Mouse (Mus musculus): ENCODE data around the gene Srcap. TPM values are rescaled to one million over a fixed set of nuclear protein-coding genes. Genes with fewer than 3 reads are reported as not detected.
A peak's percentile ranks its signal among the peaks of the same experiment; 100 is the strongest.
"Not testable (repeated sequence)": the region's sequence is repeated elsewhere in the genome, so short reads cannot be mapped to it uniquely, and the experiment has no call there.

The Srcap gene
- polyA plus RNA-seq, 1 experiment, result 24.1 TPM

GRCm38 (mm10) chr7:127497382-127497781 lies 14.4 kb upstream of the Srcap start:
- no peak for TF ChIP-seq MAX (IDR thresholded peaks at IDR 0.05)
- TF ChIP-seq CTCF (IDR thresholded peaks at IDR 0.05; ENCODE audit: control insufficient read depth, insufficient read depth, insufficient read length), result no peak
- no peak for TF ChIP-seq USF1 (IDR thresholded peaks at IDR 0.05; ENCODE audit: low read depth)
- TF ChIP-seq FOSL1 (IDR thresholded peaks at IDR 0.05; ENCODE audit: insufficient read depth, low read length, poor library complexity, severe bottlenecking), result no peak
- TF ChIP-seq MYOG (IDR thresholded peaks at IDR 0.05; ENCODE audit: control insufficient read depth, extremely low read depth, insufficient read length), result no peak
- no peak for TF ChIP-seq CEBPB (IDR thresholded peaks at IDR 0.05; ENCODE audit: low read depth)
- TF ChIP-seq MYOD1 (IDR thresholded peaks at IDR 0.05; ENCODE audit: control insufficient read depth, insufficient read length, low read depth), result no peak
- no peaks in the 10 kb centered on the region for H3K79me2 ChIP-seq (ENCODE audit: control insufficient read depth, insufficient read depth)
- H3K36me3 ChIP-seq (ENCODE audit: control insufficient read depth, insufficient read depth), result no peaks in the 10 kb centered on the region
- H3K27me3 ChIP-seq (ENCODE audit: control insufficient read depth, insufficient read depth, insufficient read length), result no peaks in the 10 kb centered on the region
- H3ac ChIP-seq (ENCODE audit: control insufficient read depth, insufficient read length, low read depth), result no peak overlapping the region
- H3K79me3 ChIP-seq (ENCODE audit: low read depth), result no peaks in the 10 kb centered on the region
- H3K4me3 ChIP-seq (ENCODE audit: insufficient read depth, poor library complexity, severe bottlenecking), result no peak overlapping the region

- Histone ChIP-seq H3K4me3 (ENCODE audit: insufficient read depth, poor library complexity, severe bottlenecking) (no peak overlapping the region), H3K36me3 (ENCODE audit: control insufficient read depth, insufficient read depth) (no peaks in the 10 kb centered on the region), H3ac (ENCODE audit: control insufficient read depth, insufficient read length, low read depth) (no peak overlapping the region), H3K79me2 (ENCODE audit: control insufficient read depth, insufficient read depth) (no peaks in the 10 kb centered on the region), H3K27me3 (ENCODE audit: control insufficient read depth, insufficient read depth, insufficient read length) (no peaks in the 10 kb centered on the region), H3K79me3 (ENCODE audit: low read depth) (no peaks in the 10 kb centered on the region)
- no peak for TF ChIP-seq CEBPB (IDR thresholded peaks at IDR 0.05; ENCODE audit: low read depth)
- no peak for TF ChIP-seq CTCF (IDR thresholded peaks at IDR 0.05; ENCODE audit: control insufficient read depth, insufficient read depth, insufficient read length)
- no peak for TF ChIP-seq MYOG (IDR thresholded peaks at IDR 0.05; ENCODE audit: control insufficient read depth, extremely low read depth, insufficient read length)
- TF ChIP-seq MYOD1 (IDR thresholded peaks at IDR 0.05; ENCODE audit: control insufficient read depth, insufficient read length, low read depth), result no peak
- no peak for TF ChIP-seq FOSL1 (IDR thresholded peaks at IDR 0.05; ENCODE audit: insufficient read depth, low read length, poor library complexity, severe bottlenecking)
- TF ChIP-seq MAX (IDR thresholded peaks at IDR 0.05), result no peak
- no peak for TF ChIP-seq USF1 (IDR thresholded peaks at IDR 0.05; ENCODE audit: low read depth)
Measured at GRCm38 (mm10) chr7:127498407-127498806, 13.4 kb upstream of the Srcap start.

GRCm38 (mm10) chr7:127508291-127508690 lies 3.5 kb upstream of the Srcap start:
- Histone ChIP-seq H3K79me2 (ENCODE audit: control insufficient read depth, insufficient read depth) (peaks cover 9% of the 10 kb centered on the region), H3K36me3 (ENCODE audit: control insufficient read depth, insufficient read depth) (no peaks in the 10 kb centered on the region), H3K79me3 (ENCODE audit: low read depth) (peaks cover 6% of the 10 kb centered on the region), H3K27me3 (ENCODE audit: control insufficient read depth, insufficient read depth, insufficient read length) (no peaks in the 10 kb centered on the region), H3K4me3 (ENCODE audit: insufficient read depth, poor library complexity, severe bottlenecking) (no peak overlapping the region), H3ac (ENCODE audit: control insufficient read depth, insufficient read length, low read depth) (no peak overlapping the region)
- TF ChIP-seq FOSL1 (IDR thresholded peaks at IDR 0.05; ENCODE audit: insufficient read depth, low read length, poor library complexity, severe bottlenecking) (no peak), CEBPB (IDR thresholded peaks at IDR 0.05; ENCODE audit: low read depth) (no peak), MYOD1 (IDR thresholded peaks at IDR 0.05; ENCODE audit: control insufficient read depth, insufficient read length, low read depth) (no peak), MAX (IDR thresholded peaks at IDR 0.05) (no peak), USF1 (IDR thresholded peaks at IDR 0.05; ENCODE audit: low read depth) (no peak), MYOG (IDR thresholded peaks at IDR 0.05; ENCODE audit: control insufficient read depth, extremely low read depth, insufficient read length) (no peak), CTCF (IDR thresholded peaks at IDR 0.05; ENCODE audit: control insufficient read depth, insufficient read depth, insufficient read length) (no peak)

DNA sequence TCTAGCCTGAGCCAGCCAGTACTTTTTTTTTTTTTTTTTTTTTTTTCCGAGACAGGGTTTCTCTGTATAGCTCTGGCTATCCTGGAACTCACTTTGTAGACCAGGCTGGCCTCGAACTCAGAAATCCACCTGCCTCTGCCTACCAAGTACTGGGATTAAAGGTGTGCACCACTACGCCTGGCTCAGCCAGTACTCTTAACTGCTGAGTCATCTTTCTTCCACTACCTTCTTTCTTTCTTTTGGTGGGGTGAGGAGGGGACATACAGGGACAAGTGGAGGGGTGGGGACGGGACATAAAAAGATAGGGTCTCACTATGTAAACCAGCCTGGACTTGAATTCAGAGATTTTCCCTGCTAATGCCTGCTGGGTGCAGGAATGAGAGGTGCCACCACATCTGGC lies 2.0 kb upstream of the Srcap start:
- not testable (repeated sequence) for H3K4me3 ChIP-seq (ENCODE audit: insufficient read depth, poor library complexity, severe bottlenecking); H3K27me3 ChIP-seq (ENCODE audit: control insufficient read depth, insufficient read depth, insufficient read length); H3ac ChIP-seq (ENCODE audit: control insufficient read depth, insufficient read length, low read depth)
- Histone ChIP-seq H3K79me3 (ENCODE audit: low read depth) (peaks cover 21% of the 10 kb centered on the region), H3K36me3 (ENCODE audit: control insufficient read depth, insufficient read depth) (peaks cover 12% of the 10 kb centered on the region), H3K79me2 (ENCODE audit: control insufficient read depth, insufficient read depth) (peaks cover 25% of the 10 kb centered on the region)

DNA sequence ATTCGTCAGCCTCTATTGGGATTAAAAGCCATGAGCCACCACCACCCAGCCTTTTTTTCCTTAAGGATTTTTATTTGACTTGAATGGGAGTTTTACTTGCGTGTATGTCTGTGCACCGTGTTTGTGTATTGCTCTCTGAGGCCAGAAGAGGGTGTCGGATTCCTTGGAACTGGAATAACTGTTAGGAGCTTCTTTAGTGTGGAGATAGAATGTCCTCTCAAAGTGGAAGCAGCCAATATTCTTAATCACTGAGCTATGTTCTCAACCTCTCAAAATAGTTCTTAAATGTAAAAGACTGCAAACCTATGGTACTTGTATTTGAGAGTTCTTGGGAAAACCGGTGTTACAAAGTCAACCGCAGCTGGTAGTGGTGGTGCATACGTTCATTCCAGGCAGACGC lies 542 bp upstream of the Srcap start:
- TF ChIP-seq MYOG (IDR thresholded peaks at IDR 0.05; ENCODE audit: control insufficient read depth, extremely low read depth, insufficient read length) (no peak), MYOD1 (IDR thresholded peaks at IDR 0.05; ENCODE audit: control insufficient read depth, insufficient read length, low read depth) (no peak)
- H3K27me3 ChIP-seq (ENCODE audit: control insufficient read depth, insufficient read depth, insufficient read length), result no peaks in the 10 kb centered on the region
- H3K79me3 ChIP-seq (ENCODE audit: low read depth), result peaks cover 33% of the 10 kb centered on the region
- peak overlapping the region; percentile 76 for H3K4me3 ChIP-seq (ENCODE audit: insufficient read depth, poor library complexity, severe bottlenecking)
- H3K36me3 ChIP-seq (ENCODE audit: control insufficient read depth, insufficient read depth), result peaks cover 26% of the 10 kb centered on the region
- H3K79me2 ChIP-seq (ENCODE audit: control insufficient read depth, insufficient read depth), result peaks cover 39% of the 10 kb centered on the region
- H3ac ChIP-seq (ENCODE audit: control insufficient read depth, insufficient read length, low read depth), result peak overlapping the region; percentile 49

DNA sequence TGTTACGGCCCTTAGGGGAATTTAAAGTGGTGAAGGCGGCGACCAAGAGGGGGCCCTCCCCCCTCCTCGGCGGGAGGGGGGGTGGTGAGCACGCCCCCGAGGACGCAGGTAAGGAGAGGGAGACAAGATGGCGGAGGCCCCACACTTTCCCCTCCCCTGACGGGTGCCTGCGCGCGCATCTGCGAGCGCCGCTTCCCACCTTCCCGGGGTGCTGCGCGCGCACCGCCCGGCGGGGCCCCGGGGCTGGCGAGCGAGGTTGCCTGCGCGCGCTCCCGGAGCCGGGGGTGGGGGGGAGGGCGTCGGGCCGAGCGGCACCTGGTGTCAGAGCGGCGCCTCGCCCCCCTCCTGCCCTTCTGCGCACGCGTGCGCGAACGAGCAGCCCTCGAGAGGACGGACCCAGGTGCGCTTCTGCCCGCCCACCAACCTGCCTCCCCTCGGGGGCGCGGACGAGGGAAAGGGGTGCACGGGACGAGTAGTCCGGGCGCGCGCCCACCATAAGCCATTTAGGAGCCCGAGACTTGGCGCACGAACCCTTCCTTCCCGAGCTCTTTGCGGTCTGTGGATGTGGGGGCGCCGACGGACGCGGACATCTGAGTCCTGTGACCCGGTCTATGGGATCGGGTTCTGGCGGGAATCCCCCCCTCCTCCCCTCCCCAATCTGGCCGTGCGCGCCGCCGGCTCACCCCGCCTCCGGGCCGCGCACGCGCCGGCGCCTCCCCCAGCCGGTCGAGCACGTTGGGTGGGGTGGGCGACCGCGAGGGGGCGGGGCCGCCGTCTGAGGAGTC lies 640 bp downstream of the Srcap start:
- peaks cover 50% of the 10 kb centered on the region for H3K79me2 ChIP-seq (ENCODE audit: control insufficient read depth, insufficient read depth)
- H3K79me3 ChIP-seq (ENCODE audit: low read depth), result peaks cover 41% of the 10 kb centered on the region
- no peak for TF ChIP-seq CEBPB (IDR thresholded peaks at IDR 0.05; ENCODE audit: low read depth)
- no peak for TF ChIP-seq USF1 (IDR thresholded peaks at IDR 0.05; ENCODE audit: low read depth)
- no peak for TF ChIP-seq MYOD1 (IDR thresholded peaks at IDR 0.05; ENCODE audit: control insufficient read depth, insufficient read length, low read depth)
- no peak for TF ChIP-seq MAX (IDR thresholded peaks at IDR 0.05)
- no peak for TF ChIP-seq CTCF (IDR thresholded peaks at IDR 0.05; ENCODE audit: control insufficient read depth, insufficient read depth, insufficient read length)
- no peak for TF ChIP-seq MYOG (IDR thresholded peaks at IDR 0.05; ENCODE audit: control insufficient read depth, extremely low read depth, insufficient read length)
- no peak for TF ChIP-seq FOSL1 (IDR thresholded peaks at IDR 0.05; ENCODE audit: insufficient read depth, low read length, poor library complexity, severe bottlenecking)
- peaks cover 37% of the 10 kb centered on the region for H3K36me3 ChIP-seq (ENCODE audit: control insufficient read depth, insufficient read depth)
- H3K27me3 ChIP-seq (ENCODE audit: control insufficient read depth, insufficient read depth, insufficient read length), result no peaks in the 10 kb centered on the region
- H3ac ChIP-seq (ENCODE audit: control insufficient read depth, insufficient read length, low read depth), result peak overlapping the region; percentile 93
- H3K4me3 ChIP-seq (ENCODE audit: insufficient read depth, poor library complexity, severe bottlenecking), result peak overlapping the region; percentile 76

Data from C2C12 (cell line).